Mouse (Mus musculus) spleen, adult 2 months (tissue): ENCODE measurements at regions not wholly inside any gene's neighbourhood (a gene's known extent, or its start where the extent isn't known, plus 50 kb on each side); places are given as distances from the start of the nearest gene placed in this dataset.

Source experiments
- CTCF ChIP-seq: fragments of 200-500 bp; IDR thresholded peaks from 2 replicates; pipeline ENCODE4 v1.5.1; 2011; ENCODE audit warnings: mild to moderate bottlenecking, inconsistent platforms; ENCODE audit not compliant: insufficient read depth, insufficient read length, insufficient replicate concordance; ENCODE audit errors: extremely low read depth
- POLR2A ChIP-seq: fragments of 200-500 bp; IDR thresholded peaks from 2 replicates; pipeline ENCODE4 v1.6.1; 2011; ENCODE audit warnings: low read depth, low read length, inconsistent platforms

DNA sequence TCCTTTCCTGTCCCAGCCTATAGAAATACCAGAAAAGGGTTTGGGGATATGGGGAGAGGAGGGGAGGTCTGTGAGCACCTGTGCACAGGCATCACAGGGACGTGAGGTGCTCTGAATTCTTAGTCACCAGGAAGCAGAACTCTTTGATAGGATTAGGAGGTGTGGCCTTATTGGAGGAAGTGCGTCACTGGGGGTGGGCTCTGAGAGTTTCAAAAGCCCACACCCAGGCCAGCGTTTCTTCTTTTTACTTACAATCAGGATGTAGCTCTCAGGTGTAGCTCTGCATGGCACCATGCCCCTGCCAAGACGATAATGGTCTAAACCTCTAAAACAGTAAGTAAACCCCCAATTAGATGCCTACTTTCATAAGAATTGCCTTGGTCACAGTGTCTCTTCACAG, 162.6 kb upstream of the Ank start:
- TF ChIP-seq CTCF = no peak
- no peak for TF ChIP-seq POLR2A
